Mouse (Mus musculus): ENCODE data around the gene Nprl3.

The Nprl3 gene

DNA sequence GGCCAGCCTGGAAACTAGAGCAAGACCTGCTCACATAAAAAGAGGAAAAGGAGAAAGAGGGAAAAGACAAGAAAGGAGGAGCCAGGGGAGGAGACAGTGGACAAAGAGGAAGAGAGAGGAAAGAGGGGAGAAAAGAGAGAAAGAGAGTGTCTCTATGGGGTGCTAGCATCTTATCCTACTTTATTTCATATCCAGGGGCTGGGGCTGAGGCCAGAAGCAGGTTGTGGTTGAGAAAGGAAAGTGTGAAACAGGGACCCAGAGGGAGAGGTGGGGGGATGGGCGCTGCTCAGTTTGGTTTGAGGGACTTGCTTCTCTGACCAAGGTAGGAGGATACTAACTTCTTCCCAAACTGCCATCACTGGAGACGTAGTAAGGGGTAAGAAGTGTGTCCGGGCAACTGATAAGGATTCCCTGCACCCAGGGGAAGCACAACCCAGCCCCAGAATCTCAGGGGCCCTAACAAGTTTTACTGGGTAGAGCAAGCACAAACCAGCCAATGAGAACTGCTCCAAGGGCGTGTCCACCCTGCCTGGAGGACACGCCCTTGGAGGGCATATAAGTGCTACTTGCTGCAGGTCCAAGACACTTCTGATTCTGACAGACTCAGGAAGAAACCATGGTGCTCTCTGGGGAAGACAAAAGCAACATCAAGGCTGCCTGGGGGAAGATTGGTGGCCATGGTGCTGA is 15.7 kb upstream of the Nprl3 start, which contains the start of gene Hba-a1:
Gene Hba-a1, plus strand, starts transcription at position 421 of the 687 bp plus-strand sequence.
- DNase-seq, result peak; percentile 76

DNA sequence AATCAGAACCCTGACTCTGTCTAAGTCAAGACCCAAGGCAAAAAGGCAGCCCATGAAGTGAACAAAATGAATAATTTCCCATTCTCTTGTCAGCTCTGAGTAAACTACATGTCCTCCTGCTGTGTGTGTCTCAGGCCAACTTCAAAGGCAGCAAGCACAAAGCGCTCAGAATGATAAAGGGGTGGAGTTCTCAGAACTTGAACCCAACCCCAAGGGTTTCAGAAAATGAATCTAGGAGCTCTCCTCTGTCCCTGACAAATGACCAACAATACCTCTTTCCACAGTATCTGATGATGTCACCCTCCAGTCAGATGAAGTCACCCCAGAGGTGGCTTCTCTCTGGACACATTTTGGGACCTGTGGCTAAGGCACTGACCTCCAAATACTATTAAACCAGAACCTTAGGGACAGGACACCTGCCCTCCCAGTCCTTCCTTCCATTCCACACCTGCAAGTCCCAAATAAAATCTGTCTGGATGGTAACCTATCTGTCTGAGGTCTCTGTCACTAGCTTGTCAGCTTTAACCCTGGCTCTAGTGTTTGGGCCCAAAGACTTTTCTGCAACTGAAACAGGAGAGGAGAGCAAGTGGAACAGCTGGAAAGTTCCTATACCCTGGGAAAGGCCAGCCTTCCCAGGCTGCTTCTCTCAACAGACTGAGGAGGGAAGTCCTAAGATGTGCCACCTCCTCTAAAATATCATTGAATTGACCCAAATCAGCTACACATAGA is 14.1 kb upstream of the Nprl3 start:
- DNase-seq, result peak; percentile 31

DNA sequence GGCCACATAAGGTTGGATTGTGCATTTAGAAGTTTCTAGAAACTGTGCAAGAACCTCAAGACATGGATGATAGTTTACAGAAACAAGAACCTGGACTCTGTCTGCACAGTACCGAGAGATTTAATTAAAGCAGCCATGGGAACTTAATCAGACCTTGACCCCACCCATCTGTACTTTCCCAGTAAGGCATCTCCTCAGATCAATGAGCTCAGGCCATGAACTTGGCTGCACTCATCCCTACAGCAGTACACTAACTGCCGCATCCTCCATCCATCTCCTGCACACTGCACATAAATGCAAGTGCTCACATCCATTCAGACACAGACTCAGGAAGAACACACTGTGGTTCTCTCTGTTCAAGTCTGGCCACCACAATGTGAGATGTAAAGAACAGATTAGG is 13.1 kb upstream of the Nprl3 start:
- DNase-seq, result peak; percentile 71

DNA sequence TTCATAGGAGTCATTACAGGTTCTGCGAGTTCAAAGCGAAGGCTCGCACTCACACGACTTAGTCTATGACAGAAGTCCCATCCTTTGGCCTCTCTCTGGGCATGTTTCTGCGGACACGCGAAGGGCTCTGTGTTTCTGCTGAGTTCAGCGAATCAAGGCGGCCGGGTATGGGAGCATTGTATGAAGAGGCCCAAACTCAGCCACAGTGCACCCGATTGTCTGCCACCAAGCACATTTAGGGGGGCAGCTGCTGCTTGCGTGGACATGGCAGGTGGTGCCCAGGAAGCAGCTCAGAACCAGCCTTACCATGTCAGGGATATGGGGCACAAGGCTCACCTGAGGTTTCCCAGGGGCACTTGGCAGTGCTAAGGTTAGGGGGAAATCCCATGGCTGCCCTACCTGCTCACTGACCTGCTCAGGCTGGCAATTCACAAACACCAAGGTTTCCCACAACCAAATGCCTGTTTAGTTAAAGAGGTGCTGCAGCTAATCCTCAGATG is 11.0 kb upstream of the Nprl3 start:
- DNase-seq, result peak; percentile 79

DNA sequence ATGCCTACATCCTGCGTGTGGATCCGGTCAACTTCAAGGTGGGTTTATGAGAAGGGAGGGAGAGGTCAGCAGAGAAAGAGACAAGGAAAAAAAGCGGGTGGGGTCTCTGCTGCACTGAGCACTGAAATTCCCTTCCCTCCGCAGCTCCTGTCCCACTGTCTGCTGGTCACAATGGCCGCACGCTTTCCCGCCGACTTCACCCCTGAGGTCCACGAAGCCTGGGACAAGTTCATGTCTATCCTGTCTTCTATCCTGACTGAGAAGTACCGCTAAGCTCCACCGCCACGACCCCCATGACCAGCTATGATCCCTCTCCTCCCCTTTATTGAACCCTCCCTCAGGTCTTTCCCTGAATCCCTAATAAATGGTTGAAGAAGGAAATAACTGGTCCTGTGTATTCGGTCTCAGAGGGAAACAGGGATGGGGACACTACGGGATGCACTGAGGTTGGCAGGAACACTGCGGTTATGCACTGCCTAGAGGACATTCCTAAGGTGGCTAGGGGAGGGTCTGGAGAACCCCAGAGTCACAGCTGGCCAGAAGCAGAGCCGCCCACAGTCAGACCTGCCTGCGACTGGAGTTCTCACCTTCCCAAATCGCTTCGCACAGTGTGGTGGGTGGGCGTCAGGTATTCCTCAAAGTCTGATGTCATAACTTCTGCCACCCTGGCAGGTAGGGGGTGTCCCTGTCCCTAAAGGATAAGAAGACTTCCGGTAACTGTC is 10.4 kb upstream of the Nprl3 start:
- peak; percentile 68 for DNase-seq

DNA sequence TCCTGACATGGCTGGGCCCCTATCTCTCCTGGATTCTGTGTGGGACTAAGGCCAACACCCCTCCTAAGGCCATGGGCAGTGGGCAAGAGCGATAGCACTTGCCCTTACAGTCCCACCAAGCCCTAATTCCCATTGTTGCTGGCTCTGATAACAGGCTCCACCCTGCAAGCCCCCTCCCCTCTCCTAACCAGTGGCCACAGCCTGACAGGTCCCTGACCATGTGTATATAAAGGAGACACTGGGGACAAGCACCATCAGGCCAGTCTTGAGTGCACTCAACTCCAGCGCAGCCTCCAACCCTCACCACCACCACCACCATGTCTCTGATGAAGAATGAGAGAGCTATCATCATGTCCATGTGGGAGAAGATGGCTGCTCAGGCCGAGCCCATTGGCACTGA is 8.8 kb upstream of the Nprl3 start, which contains the start of gene Hba-x:
Gene Hba-x, plus strand, starts transcription at position 54 of the 400 bp plus-strand sequence.
- peak; percentile 80 for DNase-seq

DNA sequence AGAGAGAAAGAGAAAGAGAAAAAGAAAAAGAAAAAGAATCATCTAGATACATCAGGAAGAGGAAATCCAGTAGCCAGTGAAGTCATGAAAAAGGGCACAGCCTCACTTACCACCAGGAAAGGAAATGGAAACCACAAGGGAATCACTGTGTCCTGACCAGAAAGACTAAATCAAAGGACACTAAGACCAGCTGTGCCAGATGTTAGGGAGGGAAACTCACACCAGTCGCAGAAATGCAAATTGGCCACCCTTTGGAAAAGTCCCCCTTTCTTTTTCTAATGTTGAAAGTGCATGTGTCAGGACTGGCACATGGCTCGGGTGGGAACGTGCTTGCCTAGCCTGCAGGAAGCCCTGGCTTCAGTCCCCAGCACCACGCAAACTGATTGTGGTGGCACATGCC is 3.7 kb upstream of the Nprl3 start:
- DNase-seq, result peak; percentile 72

DNA sequence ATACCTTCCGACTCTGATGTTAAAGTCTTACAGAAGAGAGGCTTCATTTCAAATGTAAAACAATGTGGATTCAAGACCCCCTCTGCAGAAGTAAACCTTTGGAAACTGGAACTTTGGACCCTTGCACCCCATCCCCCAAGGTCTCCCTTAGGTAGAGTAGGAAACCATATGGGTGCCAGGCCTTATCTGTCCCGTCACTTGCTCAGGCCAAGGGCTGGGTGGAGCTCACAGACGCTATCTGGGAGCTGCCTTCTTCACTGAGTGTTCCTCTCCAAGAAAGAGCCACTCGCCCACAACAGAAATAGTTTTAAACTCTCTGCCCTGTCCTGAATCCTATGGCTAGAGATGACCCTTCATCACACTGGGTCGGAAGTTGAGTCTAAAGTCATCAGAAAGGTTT is 1.4 kb upstream of the Nprl3 start:
- peak; percentile 75 for DNase-seq

DNA sequence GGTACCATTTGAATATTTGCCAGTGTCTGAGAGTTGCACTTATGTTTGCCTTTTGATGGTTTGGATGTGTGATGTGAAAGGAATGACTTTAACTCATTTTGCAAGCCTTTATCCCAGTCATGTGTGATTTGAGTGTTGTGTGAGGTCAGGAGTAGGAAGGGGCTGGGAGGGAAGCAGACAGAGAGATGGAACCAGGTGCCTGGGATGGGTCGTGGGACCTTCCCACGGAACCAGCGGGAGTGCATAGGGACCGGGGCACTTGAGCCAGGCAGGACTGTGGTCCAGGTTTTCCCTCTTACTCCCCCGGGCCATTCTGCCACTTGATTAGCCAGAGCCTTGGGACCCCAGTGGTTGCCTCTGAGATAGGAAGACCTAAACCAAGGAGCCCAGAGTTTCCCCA is 457 bp upstream of the Nprl3 start:
- peak; percentile 92 for DNase-seq

DNA sequence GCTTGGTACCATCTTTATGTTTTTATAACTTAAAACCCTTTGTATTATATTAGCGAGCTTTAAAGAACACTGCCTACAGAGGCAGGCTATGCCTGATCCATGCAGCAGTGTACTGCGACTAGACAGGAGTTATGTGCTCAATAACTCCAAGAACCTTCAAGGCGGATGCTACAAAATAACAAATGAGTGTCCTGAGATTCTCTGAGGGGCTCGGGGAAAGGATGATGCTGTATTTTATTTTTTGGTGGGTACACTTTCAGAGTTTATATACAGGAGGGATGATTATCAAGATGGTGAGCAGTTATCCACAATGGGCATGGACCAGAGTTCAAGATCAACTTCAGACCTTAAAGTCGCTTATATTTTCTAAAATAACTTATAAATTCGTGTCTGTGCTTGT is 731 bp downstream of the Nprl3 start:
- DNase-seq, result no peak

DNA sequence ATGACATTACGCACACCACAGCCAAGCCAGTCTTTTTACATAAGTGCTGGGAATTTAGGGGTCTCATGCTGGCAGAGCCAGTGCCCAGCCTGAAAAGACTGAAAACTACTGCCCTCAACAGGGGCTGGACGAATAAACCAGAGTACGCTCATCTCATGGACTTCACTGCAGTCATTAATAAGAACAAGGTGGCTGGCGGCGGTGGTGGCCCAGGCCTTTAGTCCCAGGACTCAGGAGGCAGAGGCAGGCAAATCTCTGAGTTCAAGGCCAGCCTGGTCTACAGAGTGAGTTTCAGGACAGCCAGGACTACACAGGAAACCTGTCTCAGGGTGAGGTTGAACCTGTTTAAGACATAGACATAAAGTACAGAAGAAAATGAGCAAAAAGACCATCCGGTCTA is 1.3 kb downstream of the Nprl3 start:
- DNase-seq, result no peak

DNA sequence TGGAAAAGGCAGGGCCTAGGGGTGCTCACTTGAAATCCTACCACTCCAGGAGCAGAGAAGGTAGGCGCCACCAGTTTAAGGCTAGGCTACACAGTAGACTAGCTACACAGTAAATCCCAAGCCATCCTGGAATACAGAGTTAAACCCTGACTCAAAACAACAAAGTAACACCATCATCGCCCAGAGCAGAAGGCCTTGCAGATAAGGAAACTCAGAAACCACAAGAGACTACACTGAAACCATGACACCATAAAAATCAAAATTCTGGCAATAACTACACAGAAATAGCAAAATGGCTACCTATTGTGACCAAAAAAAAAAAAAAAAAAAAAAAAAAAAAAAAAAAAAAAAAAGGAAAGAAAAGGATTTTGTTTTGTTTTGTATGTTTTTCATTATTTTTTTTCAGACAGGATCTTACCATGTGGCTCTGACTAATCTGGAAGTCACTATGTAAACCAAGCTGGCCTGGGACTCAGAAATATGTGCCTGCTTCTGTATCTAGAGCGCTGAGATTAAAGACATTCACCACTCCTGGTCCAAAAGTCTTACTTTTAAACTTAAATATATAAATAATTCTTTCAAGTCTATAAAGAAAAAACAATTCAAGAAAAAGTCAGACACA is 2.3 kb downstream of the Nprl3 start:
- no peak for DNase-seq

DNA sequence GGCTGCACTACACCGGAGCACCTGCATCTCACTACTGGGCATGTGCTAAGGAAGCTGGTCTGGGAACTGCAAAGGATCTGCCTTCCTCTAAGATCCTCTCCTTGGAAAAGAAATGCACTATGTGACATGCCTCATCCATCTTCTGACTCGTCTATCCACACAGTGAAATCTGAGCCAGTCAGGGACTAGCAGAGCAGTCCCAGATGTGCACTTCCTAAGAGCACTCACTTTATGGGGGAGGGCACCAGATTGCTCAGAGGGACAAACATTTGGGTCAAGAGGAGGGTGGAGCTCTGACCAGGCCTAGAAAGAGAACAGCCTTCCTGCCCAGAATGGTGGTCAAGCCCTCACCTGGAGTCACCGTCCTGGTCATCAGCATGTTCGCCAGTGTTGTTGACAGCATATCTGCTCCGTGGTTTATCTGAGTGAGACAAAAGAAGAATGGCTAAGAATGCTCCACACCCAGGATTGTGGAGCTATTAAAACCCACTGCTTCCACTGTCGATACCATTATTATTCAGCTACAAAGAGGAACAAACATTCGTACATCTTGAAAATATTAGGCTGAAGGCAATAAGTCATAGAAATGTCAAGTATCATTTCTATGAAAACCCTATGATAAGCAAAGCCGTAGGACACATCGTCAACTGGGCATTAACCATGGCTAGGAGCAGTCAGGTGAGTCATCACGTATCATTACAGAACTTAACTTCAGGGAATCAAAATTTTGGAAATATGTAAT is 4.7 kb downstream of the Nprl3 start:
- DNase-seq, result no peak

DNA sequence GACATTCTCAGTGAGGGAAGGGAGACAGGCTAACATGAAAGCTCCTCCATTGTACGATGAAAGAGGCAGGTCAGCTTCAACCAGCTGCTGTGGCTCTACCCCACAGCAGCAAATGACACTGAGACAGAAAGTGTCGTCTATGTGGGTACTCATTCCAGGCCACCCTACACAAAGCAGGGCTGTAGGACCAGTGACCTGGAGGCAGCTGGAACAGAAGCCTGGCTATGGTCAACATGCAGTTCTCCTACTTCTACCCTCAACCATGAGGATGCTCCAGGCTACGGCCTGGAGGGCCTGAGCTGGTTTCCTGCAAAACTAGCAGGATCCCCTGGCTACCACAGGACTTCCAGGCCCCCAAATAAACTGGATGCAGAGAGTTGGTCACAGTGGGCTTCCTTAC is 10.9 kb downstream of the Nprl3 start:
- DNase-seq, result no peak

DNA sequence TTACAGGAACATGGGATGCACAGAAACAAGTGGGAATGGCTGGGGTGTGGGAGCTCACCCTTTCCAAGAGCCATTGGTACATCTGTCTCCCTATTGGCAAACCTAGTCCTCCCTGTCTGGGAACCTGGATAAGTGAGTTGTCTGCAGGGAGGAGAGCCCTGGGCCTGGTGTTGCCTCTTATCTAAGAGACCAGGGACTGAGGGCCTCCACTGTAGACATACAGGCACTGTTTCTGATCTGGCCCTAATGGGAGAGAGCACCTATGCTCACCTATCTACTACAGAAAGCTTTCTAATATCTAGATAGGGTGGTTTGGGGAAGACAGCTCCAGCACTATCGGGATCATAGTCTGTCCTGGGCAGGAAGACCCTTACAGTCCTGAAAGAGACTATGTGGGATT is 11.4 kb downstream of the Nprl3 start:
- DNase-seq, result peak; percentile 42

DNA sequence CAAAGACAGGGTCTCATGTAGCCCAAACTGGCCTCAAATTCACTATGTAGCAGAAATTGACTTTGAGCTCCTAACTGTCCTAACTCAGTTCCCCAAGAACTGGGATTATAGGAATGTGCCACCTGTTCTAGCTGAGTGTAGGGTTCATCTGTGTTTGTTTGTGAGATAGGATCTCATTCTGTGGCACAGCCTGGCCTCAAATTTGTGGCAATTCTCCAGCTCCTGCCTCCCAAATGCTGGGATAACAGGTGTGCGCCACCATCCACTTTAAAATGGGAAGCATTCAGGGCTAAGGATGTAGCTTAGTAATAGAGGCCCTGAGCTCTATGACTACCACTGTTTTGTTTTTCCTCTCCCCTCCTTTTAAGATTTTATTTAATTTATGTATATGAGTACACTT is 14.4 kb downstream of the Nprl3 start:
- DNase-seq, result peak; percentile 76

DNA sequence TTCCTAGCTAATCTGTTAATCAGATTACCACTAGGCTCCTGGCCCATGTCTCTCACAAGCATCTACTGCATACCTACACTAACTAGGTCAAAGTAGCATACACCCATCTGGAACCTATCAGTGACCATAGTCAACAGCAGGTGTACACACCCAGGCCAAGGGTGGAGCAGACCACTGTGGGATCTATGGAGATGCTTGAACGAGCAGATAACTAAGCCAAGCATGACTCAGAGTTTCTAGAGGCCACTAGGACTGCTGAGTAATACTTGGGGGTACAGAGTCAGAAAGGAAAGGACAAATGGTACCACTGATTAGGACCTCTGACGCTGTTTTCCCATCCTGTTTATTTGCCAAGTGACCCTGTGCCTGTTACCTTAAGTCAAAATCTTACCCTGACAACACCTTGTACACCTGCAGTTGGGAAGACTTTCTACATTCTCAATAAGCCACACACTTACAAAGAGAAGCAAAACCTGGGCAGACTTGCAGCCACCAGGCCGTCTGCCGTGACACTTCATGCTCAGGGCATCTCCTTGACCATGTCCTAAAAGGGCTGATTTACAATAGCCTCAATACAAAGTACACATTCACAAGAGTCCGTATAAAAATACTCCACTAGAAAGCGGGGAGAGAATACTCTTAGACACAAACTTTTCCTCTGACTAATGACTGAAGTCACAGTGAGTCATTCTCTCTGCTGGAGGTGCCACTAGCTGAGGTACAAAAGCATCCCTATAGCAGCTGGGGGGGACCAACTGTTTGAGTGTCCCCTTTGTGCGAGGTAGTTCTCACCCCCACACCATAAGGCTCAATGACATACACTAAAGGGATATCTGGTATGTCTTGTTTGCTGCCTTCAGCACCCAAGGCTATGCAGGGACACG is 16.4 kb downstream of the Nprl3 start:
- DNase-seq, result peak; percentile 79

DNA sequence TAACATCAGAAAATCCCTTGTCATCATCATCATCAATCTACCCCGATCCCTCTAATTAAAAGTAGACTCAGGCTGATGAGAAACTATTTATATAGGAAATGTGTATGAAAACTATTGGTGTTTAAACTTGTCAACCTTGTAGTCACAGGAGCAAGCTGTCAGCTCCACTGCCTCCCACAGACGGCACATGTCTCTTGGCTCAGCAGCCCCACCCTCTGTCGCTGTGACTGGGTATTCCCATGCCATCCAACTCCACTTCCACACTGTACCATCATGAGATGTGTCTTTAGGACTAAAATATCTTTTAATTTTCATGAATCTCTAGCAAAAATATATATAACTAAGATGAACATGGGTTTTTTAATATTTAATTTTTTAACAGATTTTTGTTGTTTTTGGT is 19.2 kb downstream of the Nprl3 start:
- DNase-seq, result peak; percentile 57

DNA sequence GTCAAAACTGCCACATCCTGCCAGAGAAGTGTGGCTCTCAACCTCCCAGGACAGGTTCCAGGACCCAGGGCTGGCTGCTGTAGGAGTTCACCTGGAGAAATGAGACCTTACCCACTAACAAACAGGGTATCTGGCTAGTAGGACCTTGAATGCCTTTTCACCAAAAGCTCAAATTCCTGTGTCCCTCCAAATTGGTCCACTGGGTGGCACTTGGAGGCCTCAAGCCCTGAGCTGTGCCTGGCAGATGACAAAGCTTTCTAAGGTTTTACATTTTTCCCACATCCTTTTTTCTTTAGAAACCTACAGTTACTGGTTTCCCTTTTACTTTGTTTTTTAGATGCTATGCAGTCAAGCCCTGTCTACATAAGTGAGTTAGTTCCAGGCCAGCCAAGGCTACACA is 20.4 kb downstream of the Nprl3 start:
- no peak for DNase-seq

DNA sequence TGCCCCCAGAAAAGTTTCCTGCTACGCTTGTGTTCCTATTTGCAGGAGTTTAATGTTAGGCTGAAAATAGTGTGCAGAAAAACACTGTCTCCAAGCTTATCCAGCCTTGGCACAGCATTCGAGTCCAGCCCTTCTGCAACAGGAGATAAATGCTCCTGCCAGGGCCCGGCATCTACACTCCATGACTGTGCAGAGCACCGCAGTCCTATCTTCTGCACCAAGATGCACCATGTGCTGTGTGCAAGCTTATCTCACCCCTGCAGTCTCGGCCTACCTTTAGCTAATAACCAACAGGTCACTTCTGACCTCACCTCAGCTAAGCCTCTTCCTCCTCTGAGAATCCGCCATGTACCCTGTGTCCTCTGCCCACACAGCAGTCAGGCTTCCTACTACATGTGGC is 21.9 kb downstream of the Nprl3 start:
- DNase-seq, result no peak

DNA sequence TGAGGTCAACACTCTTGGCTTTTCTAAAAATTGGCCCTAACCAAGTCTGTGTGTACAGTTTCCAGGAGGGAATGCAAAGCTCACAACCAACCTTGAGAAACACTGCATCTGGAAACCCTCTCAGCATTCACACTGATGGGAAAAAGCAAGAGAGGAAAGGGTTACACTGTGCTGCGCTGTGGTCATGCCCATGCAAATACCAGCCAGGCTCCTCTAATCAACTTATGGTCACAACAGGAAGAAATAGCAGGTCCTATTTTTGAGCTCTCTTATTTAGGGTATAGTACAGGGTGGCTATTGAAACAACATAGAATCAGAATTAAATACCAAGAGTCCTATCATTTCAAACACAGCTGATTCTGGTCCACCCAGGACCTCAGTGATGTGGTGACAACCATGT is 22.9 kb downstream of the Nprl3 start:
- DNase-seq, result no peak

Data from heart, adult 11 months (tissue).